Mouse (Mus musculus) myocyte (in vitro differentiated cells): ENCODE data around the gene Prrx2. TPM values are rescaled to one million over a fixed set of nuclear protein-coding genes. Genes with fewer than 3 reads are reported as not detected.
"Not testable (repeated sequence)": the region's sequence is repeated elsewhere in the genome, so short reads cannot be mapped to it uniquely, and the experiment has no call there.

ENCODE experiments used
- H3K27me3 ChIP-seq: one replicate; pipeline ENCODE4 v1.6.1; 2011; ENCODE audit not compliant: control insufficient read depth, insufficient read depth, insufficient read length
- H3K36me3 ChIP-seq: one replicate; pipeline ENCODE4 v1.6.1; 2011; ENCODE audit not compliant: control insufficient read depth, insufficient read depth
- H3K4me2 ChIP-seq: one replicate; pipeline ENCODE4 v1.6.1; 2011; ENCODE audit warnings: low read depth, control low read depth
- H3K4me3 ChIP-seq: one replicate; pipeline ENCODE4 v1.5.1; 2011; ENCODE audit warnings: mild to moderate bottlenecking, control low read depth, moderate library complexity
- H3K79me2 ChIP-seq: one replicate; pipeline ENCODE4 v1.6.1; 2011; ENCODE audit not compliant: control insufficient read depth, insufficient read depth
- H3ac ChIP-seq: one replicate; pipeline ENCODE4 v1.6.1; 2011; ENCODE audit not compliant: control insufficient read depth, insufficient read length
- CEBPB ChIP-seq: IDR thresholded peaks from 2 replicates; pipeline ENCODE4 v1.6.1; 2011; ENCODE audit warnings: mild to moderate bottlenecking, moderate library complexity; ENCODE audit not compliant: poor library complexity, insufficient read depth, severe bottlenecking
- E2F4 ChIP-seq: IDR thresholded peaks from one replicate; pipeline ENCODE4 v1.6.1; 2011; ENCODE audit warnings: mild to moderate bottlenecking, control low read depth, moderate library complexity; ENCODE audit not compliant: insufficient read depth
- MAX ChIP-seq: IDR thresholded peaks from one replicate; pipeline ENCODE4 v1.6.1; 2011; ENCODE audit warnings: low read depth, mild to moderate bottlenecking, control low read depth
- MYOD1 ChIP-seq, 3 experiments: IDR thresholded peaks; one replicate each; pipeline ENCODE4 v1.6.1; 2011; ENCODE audit warnings: control low read depth in 2 of 3, low read depth in 2 of 3, mild to moderate bottlenecking in 2 of 3, moderate library complexity in 1 of 3; ENCODE audit not compliant: insufficient read length in 2 of 3, control insufficient read depth in 1 of 3
- MYOG ChIP-seq, 3 experiments: IDR thresholded peaks; one replicate each; pipeline ENCODE4 v1.6.1; 2011; ENCODE audit warnings: control low read depth in 2 of 3, low read depth in 2 of 3, mild to moderate bottlenecking in 2 of 3; ENCODE audit not compliant: insufficient read length in 2 of 3, control insufficient read depth in 1 of 3, insufficient read depth in 1 of 3
- POLR2A ChIP-seq: IDR thresholded peaks from one replicate; pipeline ENCODE4 v1.6.1; 2011; ENCODE audit warnings: low read depth, mild to moderate bottlenecking, control low read depth, moderate library complexity; ENCODE audit not compliant: insufficient read length
- POLR2AphosphoS2 ChIP-seq: IDR thresholded peaks from one replicate; pipeline ENCODE4 v1.6.1; 2011; ENCODE audit warnings: low read depth, control low read depth; ENCODE audit not compliant: insufficient read length
- REST ChIP-seq: IDR thresholded peaks from one replicate; pipeline ENCODE4 v1.6.1; 2011; ENCODE audit warnings: mild to moderate bottlenecking, control low read depth, moderate library complexity; ENCODE audit not compliant: insufficient read depth, insufficient read length
- SRF ChIP-seq: IDR thresholded peaks from one replicate; pipeline ENCODE4 v1.6.1; 2011; ENCODE audit warnings: low read depth; ENCODE audit not compliant: control insufficient read depth, insufficient read length
- TCF12 ChIP-seq: IDR thresholded peaks from one replicate; pipeline ENCODE4 v1.6.1; 2011; ENCODE audit warnings: mild to moderate bottlenecking, control low read depth; ENCODE audit not compliant: poor library complexity, insufficient read depth, severe bottlenecking
- TCF3 ChIP-seq: IDR thresholded peaks from one replicate; pipeline ENCODE4 v1.6.1; 2011; ENCODE audit warnings: low read depth, control low read depth; ENCODE audit not compliant: insufficient read length
- USF1 ChIP-seq: IDR thresholded peaks from one replicate; pipeline ENCODE4 v1.6.1; 2011; ENCODE audit warnings: low read depth, mild to moderate bottlenecking, control low read depth, moderate library complexity
- polyA plus RNA-seq: library from polyadenylated mRNA; unstranded; fragments of >200 nt; fragmentation: generic; extraction: Trizol; gene quantifications from one replicate; pipeline ENCODE4 v1.2.1, GENCODE M21; 2012; ENCODE audit warnings: missing spikeins

Gene Prrx2
- polyA plus RNA-seq, 1 experiment, result 21.8 TPM

DNA sequence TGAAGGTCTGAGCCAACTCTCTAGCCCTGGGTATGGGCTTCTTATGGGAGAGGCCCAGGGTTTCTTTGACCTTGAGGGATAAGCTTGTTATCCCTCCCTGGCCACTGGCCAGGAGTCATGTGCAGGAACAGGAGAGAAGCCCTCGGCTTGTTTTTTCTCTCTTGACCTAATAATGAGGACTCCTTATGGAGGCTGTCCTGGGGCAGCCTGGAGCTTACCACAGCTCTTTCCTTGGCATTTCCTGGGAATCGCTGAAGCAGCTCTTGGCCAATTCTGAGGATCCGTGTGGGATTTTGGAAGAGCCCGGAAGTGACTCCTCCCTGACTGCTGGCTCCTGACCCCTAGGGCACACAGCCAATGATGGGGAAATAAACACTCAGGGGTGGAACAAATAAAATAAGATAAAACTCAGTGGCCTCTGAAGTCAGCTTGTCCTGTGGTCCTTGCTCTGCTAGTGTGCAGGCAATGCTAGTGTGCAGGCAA is 77.6 kb downstream of the Prrx2 start:
- H3K27me3 ChIP-seq, result no peaks in the 10 kb centered on the region
- TF ChIP-seq TCF12, result no peak
- TF ChIP-seq MYOG (IDR thresholded peaks at IDR 0.05; ENCODE audit: control insufficient read depth in 1 of 3, insufficient read depth in 1 of 3, insufficient read length in 2 of 3, low read depth in 2 of 3), result no peak
- TF ChIP-seq MAX, result no peak
- no peak for TF ChIP-seq POLR2AphosphoS2
- no peak for TF ChIP-seq REST
- no peak for TF ChIP-seq E2F4
- no peak for TF ChIP-seq TCF3
- no peak for TF ChIP-seq CEBPB
- H3K4me2 ChIP-seq, result no peak overlapping the region
- no peaks in the 10 kb centered on the region for H3K79me2 ChIP-seq
- no peak overlapping the region for H3K4me3 ChIP-seq
- H3ac ChIP-seq, result no peak overlapping the region
- no peaks in the 10 kb centered on the region for H3K36me3 ChIP-seq

DNA sequence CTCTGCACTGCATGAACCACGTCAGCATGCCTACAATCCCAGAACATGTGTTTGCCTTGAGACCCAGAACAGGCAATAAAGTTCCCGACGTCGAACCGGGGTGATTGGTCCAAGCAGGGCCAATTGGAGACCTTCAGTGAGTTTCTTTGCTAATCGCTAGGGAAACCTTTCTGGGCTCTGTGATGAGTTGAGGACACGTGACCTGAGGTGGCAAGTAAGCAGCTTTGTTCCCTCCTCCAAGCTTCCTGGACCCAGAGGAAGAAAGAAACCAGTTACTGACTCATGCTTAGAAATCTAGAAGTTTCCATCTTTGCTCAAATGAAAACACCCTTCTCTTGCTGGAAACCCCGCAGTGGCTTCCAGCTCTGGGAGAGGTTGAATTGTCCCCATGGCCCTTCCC is 78.2 kb downstream of the Prrx2 start:
- Histone ChIP-seq H3K4me2 (no peak overlapping the region), H3K79me2 (no peaks in the 10 kb centered on the region), H3K27me3 (no peaks in the 10 kb centered on the region), H3K4me3 (no peak overlapping the region), H3K36me3 (no peaks in the 10 kb centered on the region), H3ac (no peak overlapping the region)
- TF ChIP-seq REST, result no peak

GRCm38 (mm10) chr2:30914836-30915235 is 80.1 kb downstream of the Prrx2 start:
- no peak overlapping the region for H3ac ChIP-seq
- H3K4me3 ChIP-seq, result no peak overlapping the region
- no peak overlapping the region for H3K4me2 ChIP-seq
- H3K79me2 ChIP-seq, result no peaks in the 10 kb centered on the region
- no peaks in the 10 kb centered on the region for H3K27me3 ChIP-seq
- TF ChIP-seq POLR2AphosphoS2 (no peak), SRF (no peak), MYOD1 (IDR thresholded peaks at IDR 0.05; ENCODE audit: control insufficient read depth in 1 of 3, insufficient read length in 2 of 3, low read depth in 2 of 3) (no peak), REST (no peak), CEBPB (no peak), E2F4 (no peak), TCF12 (no peak), MYOG (IDR thresholded peaks at IDR 0.05; ENCODE audit: control insufficient read depth in 1 of 3, insufficient read depth in 1 of 3, insufficient read length in 2 of 3, low read depth in 2 of 3) (no peak), MAX (no peak), USF1 (no peak), POLR2A (no peak), TCF3 (no peak)
- no peaks in the 10 kb centered on the region for H3K36me3 ChIP-seq

GRCm38 (mm10) chr2:30915376-30915775 is 80.6 kb downstream of the Prrx2 start:
- no peak overlapping the region for H3K4me2 ChIP-seq
- H3K4me3 ChIP-seq, result no peak overlapping the region
- H3K27me3 ChIP-seq, result no peaks in the 10 kb centered on the region
- H3K36me3 ChIP-seq, result no peaks in the 10 kb centered on the region
- H3K79me2 ChIP-seq, result no peaks in the 10 kb centered on the region
- H3ac ChIP-seq, result no peak overlapping the region
- no peak for TF ChIP-seq POLR2A
- TF ChIP-seq SRF, result no peak

- H3K79me2 ChIP-seq, H3K36me3 ChIP-seq, H3K4me2 ChIP-seq, H3K27me3 ChIP-seq, H3ac ChIP-seq, H3K4me3 ChIP-seq: not testable (repeated sequence)
These were observed 81.2 kb downstream of the Prrx2 start for GRCm38 (mm10) chr2:30915933-30916332.

DNA sequence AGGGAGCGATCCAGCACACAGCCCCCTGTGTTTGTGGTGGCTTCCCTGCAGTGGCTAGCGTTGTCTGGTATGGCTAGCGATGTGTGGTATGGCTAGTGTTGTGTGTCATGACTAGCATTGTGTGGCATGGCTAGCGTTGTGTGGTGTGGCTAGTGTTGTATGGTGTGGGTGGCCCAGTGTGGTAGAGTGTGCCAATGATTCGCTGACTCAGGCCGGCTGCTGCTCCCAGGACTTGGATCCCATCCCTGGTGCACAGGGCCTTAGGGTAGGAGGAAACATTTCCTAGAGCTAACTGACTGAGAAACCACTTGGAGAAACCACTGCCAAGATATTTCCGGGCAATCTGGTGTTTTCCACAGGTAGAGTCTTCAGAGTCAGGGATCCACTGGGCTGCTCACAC is 82.9 kb downstream of the Prrx2 start:
- H3K4me3 ChIP-seq, result no peak overlapping the region
- H3K4me2 ChIP-seq, result peak overlapping the region; percentile 35
- peak in 1 of 3 experiments; percentile 35 for TF ChIP-seq MYOG (IDR thresholded peaks at IDR 0.05; ENCODE audit: control insufficient read depth in 1 of 3, insufficient read depth in 1 of 3, insufficient read length in 2 of 3, low read depth in 2 of 3)
- peak in 1 of 3 experiments; percentile 69 for TF ChIP-seq MYOD1 (IDR thresholded peaks at IDR 0.05; ENCODE audit: control insufficient read depth in 1 of 3, insufficient read length in 2 of 3, low read depth in 2 of 3)
- TF ChIP-seq POLR2AphosphoS2, result no peak
- no peaks in the 10 kb centered on the region for H3K27me3 ChIP-seq
- no peaks in the 10 kb centered on the region for H3K79me2 ChIP-seq
- no peaks in the 10 kb centered on the region for H3K36me3 ChIP-seq
- H3ac ChIP-seq, result no peak overlapping the region
